Mouse (Mus musculus): Measurements from ENCODE around the gene Gmds.

DNA sequence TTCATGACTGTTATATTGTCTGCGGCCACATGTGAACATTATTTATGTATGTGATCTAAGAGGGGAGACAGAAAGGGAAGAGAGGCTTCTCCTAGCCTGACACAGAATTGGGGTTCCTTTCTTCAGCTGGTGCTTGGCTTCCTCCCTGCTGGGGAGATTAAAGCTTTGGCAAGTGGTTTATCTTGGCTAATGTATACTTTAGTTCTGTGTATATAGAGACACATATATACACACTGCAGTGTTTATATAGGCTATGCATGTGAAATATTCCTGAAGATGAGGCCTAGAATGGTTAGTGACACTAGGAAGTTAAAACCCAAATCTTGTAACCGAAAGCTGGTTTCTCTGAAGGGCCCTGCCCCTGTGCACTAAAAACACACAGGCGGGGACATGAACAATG, 450.0 kb downstream of the Gmds start:
- TF ChIP-seq CTCF (IDR thresholded peaks at IDR 0.05; ENCODE audit: borderline replicate concordance, control insufficient read depth, extremely low read depth, insufficient read depth, low read length, poor library complexity) (no peak), POLR2A (IDR thresholded peaks at IDR 0.05; ENCODE audit: control insufficient read depth, extremely low read depth, insufficient read depth, low read length, poor library complexity) (no peak)

All from thymus, adult 2 months (tissue).